Mouse (Mus musculus) midbrain, embryonic 13.5 days (tissue): ENCODE results near the gene Tial1. TPM values are rescaled to one million over a fixed set of nuclear protein-coding genes. Genes with fewer than 3 reads are reported as not detected.

ENCODE experiments used
- ATAC-seq: fragments of 200-750 bp; cut with Nextera tagmentation; 2 replicates; pipeline ENCODE4 v1.8.0; 2017; ENCODE audit warnings: mild to moderate bottlenecking, moderate TSS enrichment, moderate library complexity
- H3K27ac ChIP-seq: fragments of 300-500 bp; sonication (generic); 2 replicates; pipeline ENCODE4 v1.5.1; 2015; ENCODE audit warnings: inconsistent platforms, mild to moderate bottlenecking, moderate library complexity
- H3K27me3 ChIP-seq: fragments of 300-500 bp; sonication (generic); 2 replicates; pipeline ENCODE4 v1.6.1; 2015; ENCODE audit warnings: mild to moderate bottlenecking, inconsistent platforms
- H3K36me3 ChIP-seq: fragments of 300-500 bp; sonication (generic); 2 replicates; pipeline ENCODE4 v1.6.1; 2015; ENCODE audit warnings: mild to moderate bottlenecking, inconsistent platforms
- H3K4me1 ChIP-seq: fragments of 300-500 bp; sonication (generic); replicated peaks from 2 replicates; pipeline ENCODE4 v1.6.1; 2015; ENCODE audit warnings: inconsistent platforms
- H3K4me2 ChIP-seq: fragments of 300-500 bp; sonication (generic); replicated peaks from 2 replicates; pipeline ENCODE4 v1.6.1; 2015; ENCODE audit warnings: moderate library complexity, mild to moderate bottlenecking, inconsistent platforms
- H3K4me3 ChIP-seq: fragments of 300-500 bp; sonication (generic); replicated peaks from 2 replicates; pipeline ENCODE4 v1.5.1; 2015; ENCODE audit warnings: mild to moderate bottlenecking, inconsistent platforms
- H3K9ac ChIP-seq: fragments of 300-500 bp; sonication (generic); replicated peaks from 2 replicates; pipeline ENCODE4 v1.6.1; 2015; ENCODE audit warnings: mild to moderate bottlenecking, inconsistent platforms
- H3K9me3 ChIP-seq: fragments of 300-500 bp; sonication (generic); 2 replicates; pipeline ENCODE4 v1.6.1; 2016; ENCODE audit warnings: mild to moderate bottlenecking, inconsistent platforms
- WGBS: fragments of 180-500 bp; shearing (Covaris S2); methylation state at CpG from one replicate; pipeline ENCODE4 v1.1.7; 2015; 5-methylcytosine and 5-hydroxymethylcytosine counted together
- microRNA-seq: library from miRNA; unstranded; fragments of <30 nt; microRNA quantifications from one replicate; pipeline ENCODE4, GENCODE M21; 2016
- polyA plus RNA-seq: library from polyadenylated mRNA; unstranded; fragments of >200 nt; fragmentation: Nextera tagmentation; extraction: Ambion mirVana; gene quantifications from 2 replicates; pipeline ENCODE4 v1.2.1, GENCODE M21; 2015

Gene Tial1
- polyA plus RNA-seq, 1 experiment from 2014 or later: 37.3 TPM

DNA sequence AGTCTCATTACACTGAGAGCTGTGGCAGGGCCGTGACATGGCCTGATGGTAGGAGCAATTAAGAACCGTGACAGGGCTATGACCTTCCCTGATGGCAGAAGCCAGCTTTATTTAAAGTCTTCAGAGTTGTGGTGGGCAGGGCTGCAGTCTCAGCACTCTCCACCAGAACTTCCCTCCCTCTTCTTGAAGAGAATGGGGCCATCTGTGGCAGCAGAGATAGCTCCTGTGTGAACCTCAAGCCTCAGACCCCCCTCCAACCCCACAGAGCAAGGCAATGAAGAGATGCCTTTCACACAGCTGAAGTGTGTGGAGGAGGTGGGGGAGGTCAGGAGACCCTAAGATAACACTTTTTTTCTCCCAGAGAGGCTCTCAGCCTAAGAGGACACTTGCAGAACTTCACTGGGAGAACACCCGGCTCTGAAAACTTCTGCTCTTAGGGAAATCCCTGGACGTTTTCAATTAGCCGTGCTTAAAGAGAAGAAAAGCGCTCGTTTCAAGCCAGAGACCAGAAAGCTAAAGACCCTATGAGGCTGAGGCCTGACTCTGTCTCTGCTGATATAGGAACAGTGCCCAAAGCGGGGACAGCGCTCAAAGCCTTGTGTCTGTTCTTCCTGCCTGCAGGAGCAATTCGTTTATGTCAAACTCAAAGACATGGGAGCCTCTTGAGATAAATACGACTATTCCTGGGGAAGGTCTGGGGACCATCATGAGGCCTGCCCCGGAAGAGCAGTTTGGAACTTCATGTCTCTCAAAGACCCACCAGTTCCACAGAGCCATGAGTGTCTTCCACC, 70.1 kb downstream of the Tial1 start:
- no peak overlapping the region for H3K4me2 ChIP-seq
- H3K27ac ChIP-seq: no peak overlapping the region
- no peaks in the 10 kb centered on the region for H3K36me3 ChIP-seq
- H3K27me3 ChIP-seq: no peaks in the 10 kb centered on the region
- H3K4me3 ChIP-seq: no peak overlapping the region
- no peaks in the 10 kb centered on the region; the same call in 1 of the 2 replicates for H3K4me1 ChIP-seq
- H3K9ac ChIP-seq: no peak overlapping the region
- no peak for ATAC-seq
- 62% methylated on average over 12 of the region's 12 CpGs for WGBS
- H3K9me3 ChIP-seq: no peaks in the 10 kb centered on the region

Small RNAs within 50 kb of the gene (microRNA-seq; reads per million reads assigned to microRNA genes)
- gene Gm24365: not detected

Other genes starting within 250 kb of the Tial1 start
- 12.5 and 13.9 TPM in 2 replicates for gene Armc5, start 224.4 kb downstream of the Tial1 start, polyA plus RNA-seq
- 11.0 and 11.5 TPM in 2 replicates for gene 9130023H24Rik, start 223.7 kb downstream of the Tial1 start, polyA plus RNA-seq
- gene Tgfb1i1, start 214.9 kb downstream of the Tial1 start, polyA plus RNA-seq: 21.7 and 23.0 TPM in 2 replicates
- gene Slc5a2, start 196.1 kb downstream of the Tial1 start, polyA plus RNA-seq: not detected in 2 replicates
- 17.5 and 17.7 TPM in 2 replicates for gene BC017158, start 163.5 kb downstream of the Tial1 start, polyA plus RNA-seq
- gene Rgs10, start 43.0 kb downstream of the Tial1 start, polyA plus RNA-seq: 26.1 and 29.6 TPM in 2 replicates
- gene Bag3, start 61.9 kb upstream of the Tial1 start, polyA plus RNA-seq: 2.1 and 2.6 TPM in 2 replicates
- 306 and 336 TPM in 2 replicates for gene Inpp5f, start 149.6 kb upstream of the Tial1 start, polyA plus RNA-seq